Mouse (Mus musculus): Measurements from ENCODE around the gene Iqcf3.

- no peak for TF ChIP-seq CTCF (IDR thresholded peaks at IDR 0.05; ENCODE audit: borderline replicate concordance, insufficient read depth, low read length)
- no peak for TF ChIP-seq POLR2A (IDR thresholded peaks at IDR 0.05; ENCODE audit: low read depth, low read length)
These were observed 59.6 kb downstream of the Iqcf3 start for GRCm38 (mm10) chr9:106501846-106502245.

Measured in embryonic fibroblast, embryonic 13.5 days (primary cell).